Mouse (Mus musculus): ENCODE measurements around the gene Gm15517. TPM values are rescaled to one million over a fixed set of nuclear protein-coding genes. Genes with fewer than 3 reads are reported as not detected.
A peak's percentile ranks its signal among the peaks of the same experiment; 100 is the strongest.
"Not testable (repeated sequence)": the region's sequence is repeated elsewhere in the genome, so short reads cannot be mapped to it uniquely, and the experiment has no call there.

Gm15517 gene
- total RNA-seq, 4 experiments from 2014 or later = not detected

- DNase-seq = no peak
Measured at GRCm38 (mm10) chr7:44271309-44271708, 10.1 kb downstream of the Gm15517 start.

GRCm38 (mm10) chr7:44272546-44272945 is 11.3 kb downstream of the Gm15517 start:
- DNase-seq = no peak

- no peak for DNase-seq
Measured at GRCm38 (mm10) chr7:44273446-44273845, 12.2 kb downstream of the Gm15517 start.

GRCm38 (mm10) chr7:44274096-44274495 is 12.8 kb downstream of the Gm15517 start:
- DNase-seq = no peak

- no peak for DNase-seq
Measured at GRCm38 (mm10) chr7:44275546-44275945, 14.3 kb downstream of the Gm15517 start.

DNA sequence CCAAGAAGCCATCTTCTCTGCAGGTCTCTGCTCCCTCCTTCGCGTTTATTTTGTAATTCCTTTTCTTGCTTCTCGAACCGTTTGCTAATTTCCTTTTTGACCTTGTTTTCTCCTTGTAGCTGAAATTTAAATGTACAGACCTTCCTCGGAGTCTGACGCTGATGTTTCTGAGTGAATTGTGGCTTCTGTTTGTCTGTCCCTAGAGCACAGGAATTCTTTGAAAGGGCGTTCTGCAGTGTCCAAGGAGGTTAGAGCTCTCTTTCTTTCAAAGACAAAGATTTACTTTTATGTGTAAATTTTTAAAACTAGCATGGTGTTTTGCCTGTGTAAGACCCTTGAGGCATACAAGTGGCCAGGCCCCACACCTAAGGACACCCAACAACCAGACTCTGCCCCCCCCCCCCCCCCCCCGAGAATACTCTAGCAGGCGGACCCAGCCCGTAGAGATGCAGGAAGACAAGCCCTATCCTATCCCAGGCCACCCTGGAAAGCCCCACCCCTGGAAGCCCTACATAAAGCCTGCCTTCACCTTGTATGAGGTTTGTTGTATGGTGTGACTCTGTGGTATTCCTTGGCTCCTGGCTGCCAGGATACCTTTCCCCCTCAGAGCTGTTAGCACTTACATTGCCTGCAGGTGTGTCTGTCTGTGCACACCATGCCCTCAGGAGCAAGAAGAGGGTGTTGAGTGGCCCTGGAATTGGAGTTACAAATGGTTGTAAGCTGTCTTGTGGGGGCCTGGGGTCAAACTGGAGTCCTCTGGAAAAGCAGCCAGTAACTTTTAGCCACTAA is 15.4 kb downstream of the Gm15517 start:
- no peak for DNase-seq

- DNase-seq = no peak
Measured at GRCm38 (mm10) chr7:44277250-44277622, 16.0 kb downstream of the Gm15517 start.

GRCm38 (mm10) chr7:44280959-44281358 is 19.7 kb downstream of the Gm15517 start:
- DNase-seq = no peak

DNA sequence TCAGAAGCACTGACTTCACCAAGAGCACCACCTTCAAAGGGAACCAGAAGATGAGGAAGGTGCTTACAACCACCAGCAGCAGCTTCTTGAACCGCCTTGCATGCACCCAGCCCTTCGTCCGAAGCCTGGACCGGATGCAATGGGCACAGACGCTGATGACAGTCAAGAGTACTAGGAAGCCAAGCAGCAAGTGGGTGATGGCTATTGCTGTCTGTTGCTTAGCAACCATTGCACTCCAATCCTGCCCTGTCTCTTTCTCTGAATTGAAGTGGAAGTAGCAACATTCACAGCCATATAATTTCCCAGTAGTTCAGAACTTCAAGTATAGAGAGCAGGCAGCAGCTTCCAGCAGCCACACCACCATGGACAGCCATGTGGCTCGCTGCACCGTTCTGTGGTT is 20.3 kb downstream of the Gm15517 start:
- DNase-seq = no peak

- no peak for DNase-seq
Measured at GRCm38 (mm10) chr7:44287760-44288159, 26.5 kb downstream of the Gm15517 start.

- no peak for DNase-seq
Measured at GRCm38 (mm10) chr7:44290986-44291385, 29.7 kb downstream of the Gm15517 start.

DNA sequence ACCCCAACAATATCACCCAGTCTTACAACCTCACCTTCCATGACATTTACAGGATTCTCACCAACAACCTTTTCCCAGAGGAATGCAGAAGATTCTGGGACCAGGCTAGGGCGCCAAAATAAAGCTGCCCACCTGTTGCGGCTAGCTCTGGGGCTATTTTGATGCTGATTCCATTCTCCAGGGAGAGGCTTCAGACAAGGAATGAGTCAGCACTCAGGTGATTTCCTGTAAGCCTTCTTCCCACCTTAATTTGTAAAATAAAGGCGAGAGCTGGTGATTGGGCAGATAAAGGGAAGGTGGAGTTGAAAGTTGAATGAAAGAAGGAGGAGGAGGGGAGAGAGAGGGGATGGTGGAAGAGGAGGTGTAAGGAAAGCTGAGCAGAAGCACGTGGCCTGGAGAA is 30.2 kb downstream of the Gm15517 start:
- no peak for DNase-seq

GRCm38 (mm10) chr7:44297501-44297900 is 36.3 kb downstream of the Gm15517 start:
- not testable (repeated sequence) for DNase-seq

- DNase-seq = no peak
Measured at GRCm38 (mm10) chr7:44303346-44304340, 42.4 kb downstream of the Gm15517 start.

DNA sequence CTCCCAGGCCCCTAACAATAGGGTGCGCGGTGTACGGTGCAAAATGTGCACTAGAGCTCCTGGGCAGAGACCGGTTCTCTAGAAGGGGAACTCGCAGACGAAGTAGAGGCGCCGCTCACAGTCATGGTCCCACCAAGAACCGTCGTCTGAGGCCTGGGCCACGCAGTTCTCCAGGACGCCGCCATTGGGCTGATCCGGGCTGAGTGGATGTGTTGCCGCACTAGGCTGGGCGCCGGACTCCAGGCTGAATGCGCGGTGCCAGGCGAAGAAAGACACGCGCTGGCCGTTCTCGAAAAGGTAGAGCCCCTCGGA is 43.2 kb downstream of the Gm15517 start:
- DNase-seq = no peak

DNA sequence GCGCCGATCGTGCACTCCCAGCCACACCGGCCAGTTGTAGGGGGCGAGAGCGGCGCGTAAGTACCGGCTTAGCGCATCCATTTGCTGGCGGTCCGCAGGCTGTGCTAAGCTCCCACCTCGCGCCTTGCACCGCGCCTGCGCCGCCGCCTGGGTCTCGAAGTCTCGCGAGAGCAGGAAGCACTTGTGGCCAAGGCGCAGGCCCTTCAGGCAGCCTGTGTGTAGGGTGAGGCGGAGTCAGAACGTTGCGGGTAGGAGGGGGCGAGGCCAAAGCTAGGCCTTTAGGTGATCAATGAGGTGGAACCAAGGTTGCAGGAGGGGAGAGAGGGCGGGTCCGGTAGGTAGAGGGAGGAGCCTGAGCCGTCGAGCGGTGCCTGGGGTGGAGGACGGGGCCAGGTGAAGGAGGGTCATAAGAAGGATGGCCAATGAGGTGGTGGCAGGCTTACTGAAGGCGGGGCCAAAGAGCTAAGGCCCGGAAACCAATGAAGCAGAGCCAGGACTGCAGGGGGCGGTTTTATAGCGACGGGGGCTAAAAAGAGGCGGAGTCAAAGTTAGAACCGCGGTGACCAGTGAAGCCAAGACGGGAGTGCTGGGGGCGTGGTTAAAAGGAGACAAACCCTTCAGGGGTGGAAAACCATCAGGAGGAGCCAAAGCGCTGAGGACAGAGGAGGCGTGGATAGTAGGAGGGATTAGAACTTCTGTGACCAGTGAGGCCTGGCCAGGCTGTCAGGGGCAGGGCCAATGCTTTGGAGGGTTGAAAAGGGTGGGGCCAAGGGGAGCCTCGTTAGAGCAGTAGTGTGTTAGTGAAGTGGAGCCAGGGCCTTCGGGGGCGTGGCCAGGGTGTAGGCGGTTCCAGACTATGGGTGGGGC is 43.8 kb downstream of the Gm15517 start:
- peak; percentile 98 for DNase-seq

DNA sequence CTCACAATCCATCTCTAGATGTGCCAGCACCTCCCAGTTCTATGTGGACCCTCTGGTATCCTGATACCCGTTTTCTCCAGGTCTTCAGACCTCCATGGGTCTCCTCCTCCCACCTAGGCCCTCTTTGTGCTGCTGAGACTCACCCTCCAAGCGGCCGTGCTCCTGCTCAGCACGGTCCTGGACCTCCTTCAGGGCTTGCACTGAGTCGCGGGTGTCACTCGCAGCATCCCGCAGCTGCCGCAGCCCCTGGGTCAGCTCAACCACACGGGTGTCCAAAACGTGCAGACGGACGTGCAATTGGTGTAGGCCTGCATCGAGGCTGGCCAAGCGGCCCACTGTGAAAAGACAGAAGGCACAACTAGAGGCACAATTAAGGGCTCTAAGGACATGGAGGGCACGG is 44.4 kb downstream of the Gm15517 start:
- DNase-seq = peak; percentile 24

GRCm38 (mm10) chr7:44306516-44307240 is 45.4 kb downstream of the Gm15517 start, which contains the start of gene Clec11a:
Clec11a (minus strand) TSS chr7:44306902.
- DNase-seq = no peak

- no peak for DNase-seq
Measured at GRCm38 (mm10) chr7:44307261-44308020, 46.2 kb downstream of the Gm15517 start.

DNA sequence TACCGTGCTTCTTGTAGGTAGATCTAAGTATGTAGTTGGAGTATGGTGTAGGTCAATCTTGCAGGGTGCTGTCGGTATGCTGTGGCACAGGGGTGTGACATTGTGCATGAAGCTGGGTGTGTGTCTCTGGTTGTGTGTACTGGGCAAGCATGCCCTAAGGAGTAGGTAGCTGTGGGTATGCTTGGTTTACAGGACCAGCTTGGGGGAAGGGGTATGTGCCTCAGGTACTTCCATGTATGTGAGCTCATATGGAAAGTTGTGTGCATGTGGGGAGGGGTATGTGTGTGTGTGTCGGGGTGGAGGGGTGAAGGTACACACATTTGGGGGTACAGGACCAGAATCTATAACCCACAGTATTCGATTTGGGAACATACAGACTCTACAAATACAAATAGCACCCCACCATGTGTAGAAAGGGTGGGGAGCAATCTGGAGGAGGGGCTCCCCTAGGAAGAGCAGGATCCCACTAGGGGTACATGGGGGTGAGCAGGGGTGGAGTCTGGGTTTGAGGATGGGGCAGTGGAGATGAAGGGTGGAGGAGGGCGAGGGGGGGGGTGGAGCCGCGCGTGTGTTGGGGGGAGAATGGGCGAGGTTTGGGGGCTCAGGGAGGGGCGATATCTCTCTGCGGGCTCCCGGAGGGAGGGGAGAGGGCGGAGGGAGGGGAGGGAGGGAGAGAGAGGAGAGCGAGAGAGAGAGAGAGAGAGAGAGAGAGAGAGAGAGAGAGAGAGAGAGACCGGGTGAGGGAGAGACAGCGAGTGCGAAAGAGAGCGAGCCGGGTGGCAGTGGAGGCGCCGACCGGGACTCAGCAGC is 48.4 kb downstream of the Gm15517 start, which contains the start of gene Shank1:
TSS of gene Shank1 (plus strand) at position 779 of the 810 bp plus-strand sequence.
- DNase-seq = no peak

Data from adrenal gland, adult 8-10 months (tissue).